Mouse (Mus musculus): Measurements from ENCODE around the gene AC170998.1. TPM values are rescaled to one million over a fixed set of nuclear protein-coding genes. Genes with fewer than 3 reads are reported as not detected.

The AC170998.1 gene
- polyA plus RNA-seq, 1 experiment, result 8.5 TPM

DNA sequence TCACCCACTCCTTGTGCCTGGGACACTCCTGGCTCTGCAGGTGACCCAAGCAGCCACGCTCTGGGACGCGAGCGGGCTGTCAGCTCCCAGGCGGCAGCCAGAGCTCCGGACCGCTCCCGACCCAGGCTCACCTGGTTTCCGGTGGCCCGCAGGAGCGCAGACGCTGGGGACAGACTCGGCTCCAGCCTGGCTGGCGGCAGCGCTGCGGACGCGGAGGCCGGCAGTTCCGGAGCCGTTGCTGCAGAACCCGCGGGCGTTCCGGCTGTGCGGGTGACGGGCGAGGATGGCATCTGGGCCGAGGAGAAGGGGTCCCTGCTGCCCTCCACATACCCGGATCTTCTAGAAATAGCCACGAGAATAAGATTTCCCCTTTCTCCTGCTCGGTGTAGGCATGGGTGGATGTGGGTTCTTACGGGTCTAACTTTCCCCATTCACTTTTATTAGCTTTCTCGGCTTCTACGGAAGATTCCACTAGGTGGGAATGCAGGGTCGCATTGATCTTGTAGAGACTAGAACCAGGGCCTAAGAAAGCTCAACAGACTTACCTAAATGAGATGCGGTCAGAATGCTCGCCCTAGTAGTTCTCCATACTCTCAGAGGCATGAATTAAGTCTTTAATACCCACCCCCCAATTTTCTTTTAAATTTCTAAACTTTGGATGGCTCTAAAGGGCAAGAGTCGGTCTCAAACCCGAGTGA is 36.1 kb upstream of the AC170998.1 start, which contains the start of gene Slc26a8:
Slc26a8 (minus strand) TSS at position 648 of the 698 bp plus-strand sequence.
- no peaks in the 10 kb centered on the region for H3K9me3 ChIP-seq (replicated peaks; ENCODE audit: control insufficient read depth, insufficient read depth, low read length, poor library complexity, severe bottlenecking)
- no peak for TF ChIP-seq POLR2A (IDR thresholded peaks at IDR 0.05; ENCODE audit: insufficient read depth, low read length)
- TF ChIP-seq EP300 (IDR thresholded peaks at IDR 0.05; ENCODE audit: insufficient read depth, low read depth, low read length), result no peak
- TF ChIP-seq CTCF (IDR thresholded peaks at IDR 0.05; ENCODE audit: low read depth, low read length), result no peak
- peaks cover 4% of the 10 kb centered on the region for H3K4me1 ChIP-seq (ENCODE audit: control insufficient read depth, insufficient read depth, low read length)
- H3K4me3 ChIP-seq (ENCODE audit: low read depth, low read length), result peak within 1 kb of the TSS; percentile 88
- H3K27me3 ChIP-seq (ENCODE audit: control insufficient read depth, insufficient read depth, low read length, poor library complexity, severe bottlenecking), result no peaks in the 10 kb centered on the region
- H3K27ac ChIP-seq (ENCODE audit: insufficient read depth, low read length), result peak within 1 kb of the TSS; percentile 34; the same call in 1 of the 2 replicates
- H3K36me3 ChIP-seq (ENCODE audit: control insufficient read depth, insufficient read depth, low read length, poor library complexity, severe bottlenecking), result peaks cover 3% of the 10 kb centered on the region; the same call in 1 of the 2 replicates
- peak within 1 kb of the TSS; percentile 66 for H3K9ac ChIP-seq (ENCODE audit: low read depth, poor library complexity, severe bottlenecking)

DNA sequence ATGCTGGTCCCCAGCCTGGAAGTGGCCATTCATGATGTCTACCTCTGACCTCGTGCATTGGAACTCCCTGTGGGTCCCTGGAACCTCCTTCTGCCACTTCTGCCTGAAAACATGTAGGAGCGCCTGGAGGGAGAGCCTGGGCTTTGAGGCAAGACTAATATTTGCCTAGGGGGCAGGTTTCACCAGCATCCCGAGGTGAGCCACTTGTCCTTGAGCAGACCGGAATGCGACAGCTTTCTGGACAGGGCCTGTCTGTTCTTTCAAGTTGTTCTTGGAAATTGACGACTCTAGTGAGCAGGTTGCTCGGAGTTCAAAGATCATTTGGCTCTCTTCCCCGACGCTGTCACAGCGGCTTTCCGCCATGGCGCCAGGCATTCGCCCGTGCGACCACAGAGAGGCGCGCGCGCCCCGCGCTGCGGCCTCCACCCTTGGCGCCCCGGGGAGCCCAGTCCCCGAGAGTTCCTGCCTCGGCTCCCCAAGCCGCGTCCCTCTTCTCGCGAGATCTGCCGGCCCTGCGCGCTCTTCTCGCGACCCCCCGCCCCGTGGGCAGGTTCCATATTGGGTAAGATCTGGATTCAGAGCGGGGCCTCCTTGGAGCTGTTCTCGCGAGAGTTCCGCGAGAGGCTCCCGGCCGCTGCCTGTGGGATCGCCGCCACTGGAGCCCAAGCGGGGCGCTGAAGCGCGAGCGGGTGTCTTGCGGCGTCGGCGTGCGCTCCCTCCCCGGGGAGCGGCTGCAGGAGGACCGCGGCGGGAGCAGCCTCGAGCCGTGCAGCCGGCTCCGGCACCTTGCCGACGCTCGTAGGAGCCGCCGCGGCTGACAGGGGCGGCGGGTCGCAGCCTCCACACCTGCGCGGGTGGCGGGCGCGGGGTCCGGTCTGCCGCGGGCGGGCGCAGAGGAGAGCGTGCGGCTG is 34.9 kb upstream of the AC170998.1 start, which contains the start of gene Mapk14:
Mapk14 (plus strand) TSS at position 554 of the 911 bp plus-strand sequence.
- Histone ChIP-seq H3K27me3 (ENCODE audit: control insufficient read depth, insufficient read depth, low read length, poor library complexity, severe bottlenecking) (no peaks in the 10 kb centered on the region), H3K4me3 (ENCODE audit: low read depth, low read length) (peak within 1 kb of the TSS; percentile 88), H3K9me3 (replicated peaks; ENCODE audit: control insufficient read depth, insufficient read depth, low read length, poor library complexity, severe bottlenecking) (no peaks in the 10 kb centered on the region), H3K9ac (ENCODE audit: low read depth, poor library complexity, severe bottlenecking) (peak within 1 kb of the TSS; percentile 91), H3K36me3 (ENCODE audit: control insufficient read depth, insufficient read depth, low read length, poor library complexity, severe bottlenecking) (peaks cover 3% of the 10 kb centered on the region; the same call in 1 of the 2 replicates), H3K4me1 (ENCODE audit: control insufficient read depth, insufficient read depth, low read length) (peaks cover 4% of the 10 kb centered on the region), H3K27ac (ENCODE audit: insufficient read depth, low read length) (peak within 1 kb of the TSS; percentile 34; the same call in 1 of the 2 replicates)
- TF ChIP-seq CTCF (IDR thresholded peaks at IDR 0.05; ENCODE audit: low read depth, low read length) (peak; percentile 47), POLR2A (IDR thresholded peaks at IDR 0.05; ENCODE audit: insufficient read depth, low read length) (peak; percentile 85), EP300 (IDR thresholded peaks at IDR 0.05; ENCODE audit: insufficient read depth, low read depth, low read length) (no peak)

DNA sequence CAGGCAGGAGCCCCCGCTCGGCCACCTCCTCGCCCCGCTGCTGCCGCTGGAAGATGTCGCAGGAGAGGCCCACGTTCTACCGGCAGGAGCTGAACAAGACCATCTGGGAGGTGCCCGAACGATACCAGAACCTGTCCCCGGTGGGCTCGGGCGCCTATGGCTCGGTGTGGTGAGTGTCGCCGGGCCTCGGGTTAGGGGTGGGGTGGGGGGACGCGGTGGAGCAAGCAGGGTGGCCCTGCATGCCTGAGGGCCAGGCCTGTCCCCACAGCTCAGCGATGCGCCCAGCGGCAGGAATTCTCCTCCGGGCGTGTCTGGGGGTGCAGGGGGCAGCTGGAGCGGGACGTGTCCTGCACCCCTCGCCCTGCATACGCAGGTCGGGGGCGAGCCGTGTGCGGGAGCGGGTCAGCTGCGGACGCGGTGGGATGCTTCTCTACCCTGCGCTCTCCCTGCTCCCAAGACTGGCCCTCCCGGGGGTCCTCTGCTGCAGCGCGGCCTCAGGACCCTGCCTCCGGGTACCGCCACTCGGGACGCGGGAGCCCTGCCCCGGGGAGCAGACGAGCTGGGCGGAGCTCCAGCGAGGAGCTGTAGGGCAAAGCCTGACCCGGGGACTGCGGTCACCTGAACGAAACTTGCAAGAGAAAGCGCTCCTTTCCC is 34.1 kb upstream of the AC170998.1 start:
- peak overlapping the region; percentile 88 for H3K4me3 ChIP-seq (ENCODE audit: low read depth, low read length)
- no peak overlapping the region for H3K27ac ChIP-seq (ENCODE audit: insufficient read depth, low read length)
- no peaks in the 10 kb centered on the region for H3K27me3 ChIP-seq (ENCODE audit: control insufficient read depth, insufficient read depth, low read length, poor library complexity, severe bottlenecking)
- peaks cover 4% of the 10 kb centered on the region for H3K4me1 ChIP-seq (ENCODE audit: control insufficient read depth, insufficient read depth, low read length)
- peak overlapping the region; percentile 91 for H3K9ac ChIP-seq (ENCODE audit: low read depth, poor library complexity, severe bottlenecking)
- peaks cover 3% of the 10 kb centered on the region; the same call in 1 of the 2 replicates for H3K36me3 ChIP-seq (ENCODE audit: control insufficient read depth, insufficient read depth, low read length, poor library complexity, severe bottlenecking)
- H3K9me3 ChIP-seq (replicated peaks; ENCODE audit: control insufficient read depth, insufficient read depth, low read length, poor library complexity, severe bottlenecking), result no peaks in the 10 kb centered on the region
- TF ChIP-seq POLR2A (IDR thresholded peaks at IDR 0.05; ENCODE audit: insufficient read depth, low read length), result no peak
- TF ChIP-seq EP300 (IDR thresholded peaks at IDR 0.05; ENCODE audit: insufficient read depth, low read depth, low read length), result no peak
- no peak for TF ChIP-seq CTCF (IDR thresholded peaks at IDR 0.05; ENCODE audit: low read depth, low read length)

DNA sequence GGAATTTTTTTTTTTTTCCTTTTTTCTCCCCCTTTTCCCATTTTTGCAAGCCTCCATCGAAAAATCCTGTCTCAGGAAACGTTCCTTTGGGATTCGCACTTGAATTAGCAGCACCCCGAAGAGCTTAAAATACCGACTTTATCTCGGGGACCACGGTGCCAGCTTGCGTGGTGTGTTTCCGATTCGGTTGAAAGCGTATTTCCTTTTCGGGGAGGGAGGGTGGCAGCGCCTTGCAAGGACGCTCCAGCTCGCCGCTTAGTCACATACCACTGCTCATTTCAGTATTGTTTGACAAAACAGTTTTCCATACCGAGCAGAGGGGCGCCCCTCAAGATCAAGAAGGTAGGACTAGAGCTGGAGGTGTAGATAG is 33.6 kb upstream of the AC170998.1 start:
- Histone ChIP-seq H3K9ac (ENCODE audit: low read depth, poor library complexity, severe bottlenecking) (peak overlapping the region; percentile 91), H3K4me1 (ENCODE audit: control insufficient read depth, insufficient read depth, low read length) (peaks cover 6% of the 10 kb centered on the region), H3K36me3 (ENCODE audit: control insufficient read depth, insufficient read depth, low read length, poor library complexity, severe bottlenecking) (peaks cover 3% of the 10 kb centered on the region; the same call in 1 of the 2 replicates), H3K9me3 (replicated peaks; ENCODE audit: control insufficient read depth, insufficient read depth, low read length, poor library complexity, severe bottlenecking) (no peaks in the 10 kb centered on the region), H3K27me3 (ENCODE audit: control insufficient read depth, insufficient read depth, low read length, poor library complexity, severe bottlenecking) (no peaks in the 10 kb centered on the region), H3K4me3 (ENCODE audit: low read depth, low read length) (peak overlapping the region; percentile 88), H3K27ac (ENCODE audit: insufficient read depth, low read length) (no peak overlapping the region)
- TF ChIP-seq POLR2A (IDR thresholded peaks at IDR 0.05; ENCODE audit: insufficient read depth, low read length) (no peak), CTCF (IDR thresholded peaks at IDR 0.05; ENCODE audit: low read depth, low read length) (no peak), EP300 (IDR thresholded peaks at IDR 0.05; ENCODE audit: insufficient read depth, low read depth, low read length) (no peak)

DNA sequence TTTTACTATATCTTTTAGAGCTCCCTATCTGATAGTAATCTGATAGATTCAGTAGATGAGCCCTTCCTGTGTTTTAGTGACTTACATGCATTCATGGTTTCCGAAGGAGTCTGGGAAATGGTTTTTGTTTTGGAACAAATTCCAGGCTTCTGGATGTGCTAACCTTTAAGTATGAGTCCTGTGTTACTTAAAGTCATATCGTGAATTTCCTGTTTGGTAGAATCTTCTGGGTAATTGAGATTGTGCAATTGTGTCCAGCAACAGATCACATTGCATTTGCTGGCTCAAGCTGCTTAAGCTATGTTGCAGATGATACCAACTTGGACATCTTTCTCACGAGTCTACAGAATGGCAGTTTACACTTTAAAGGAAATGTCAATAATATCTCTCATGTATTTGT is 32.8 kb upstream of the AC170998.1 start:
- peak overlapping the region; percentile 91 for H3K9ac ChIP-seq (ENCODE audit: low read depth, poor library complexity, severe bottlenecking)
- H3K4me3 ChIP-seq (ENCODE audit: low read depth, low read length), result no peak overlapping the region
- TF ChIP-seq CTCF (IDR thresholded peaks at IDR 0.05; ENCODE audit: low read depth, low read length) (no peak), POLR2A (IDR thresholded peaks at IDR 0.05; ENCODE audit: insufficient read depth, low read length) (no peak)
- H3K4me1 ChIP-seq (ENCODE audit: control insufficient read depth, insufficient read depth, low read length), result peaks cover 6% of the 10 kb centered on the region
- peaks cover 3% of the 10 kb centered on the region; the same call in 1 of the 2 replicates for H3K36me3 ChIP-seq (ENCODE audit: control insufficient read depth, insufficient read depth, low read length, poor library complexity, severe bottlenecking)
- H3K9me3 ChIP-seq (replicated peaks; ENCODE audit: control insufficient read depth, insufficient read depth, low read length, poor library complexity, severe bottlenecking), result no peaks in the 10 kb centered on the region
- no peak overlapping the region for H3K27ac ChIP-seq (ENCODE audit: insufficient read depth, low read length)
- no peaks in the 10 kb centered on the region for H3K27me3 ChIP-seq (ENCODE audit: control insufficient read depth, insufficient read depth, low read length, poor library complexity, severe bottlenecking)
